In the genomic region with DNA sequence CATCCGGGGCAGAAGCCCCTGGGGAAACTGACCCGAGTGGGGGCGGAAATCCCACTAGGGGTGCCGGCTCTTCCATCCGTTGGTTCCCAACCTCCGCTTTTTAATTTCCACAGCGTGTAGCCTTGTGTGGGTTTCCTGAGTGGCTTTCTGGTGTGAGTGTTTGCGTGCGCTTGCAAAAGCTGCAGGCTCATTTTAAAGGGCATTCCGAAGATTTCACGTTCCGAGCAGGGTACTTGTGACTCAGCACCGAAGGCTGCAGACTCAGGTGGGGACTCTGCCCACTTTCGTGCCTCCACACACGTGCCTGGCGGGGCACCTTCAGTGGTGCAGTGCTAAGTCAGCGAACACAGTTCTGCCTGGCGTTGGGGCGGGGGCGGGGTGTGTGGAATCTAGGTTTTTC, we compare ENCODE assay signal across 8 mouse cellular contexts. TPM values are rescaled to one million over a fixed set of nuclear protein-coding genes. Genes with fewer than 3 reads are reported as not detected.
DNase-seq lines count a peak whose midpoint lies in the region; ATAC-seq lines count a peak whose summit lies in the region.

No protein-coding gene starts in this region.

- peak overlapping the region; percentile 80 for H3K9ac ChIP-seq in heart, embryonic 13.5 days
- no peak overlapping the region for H3K9ac ChIP-seq in midbrain, embryonic 15.5 days

- peak overlapping the region; percentile 77; the same call in 1 of the 2 replicates for H3K27ac ChIP-seq in heart, embryonic 13.5 days (replicated peaks)
- no peak overlapping the region for H3K27ac ChIP-seq in midbrain, embryonic 15.5 days

- no peaks in the 10 kb centered on the region for H3K36me3 ChIP-seq in heart, embryonic 13.5 days
- no peaks in the 10 kb centered on the region for H3K36me3 ChIP-seq in midbrain, embryonic 15.5 days (replicated peaks)

- peaks cover 81% of the 10 kb centered on the region for H3K27me3 ChIP-seq in heart, embryonic 13.5 days (replicated peaks)
- peaks cover 44% of the 10 kb centered on the region for H3K27me3 ChIP-seq in midbrain, embryonic 15.5 days (replicated peaks)

- peaks cover 33% of the 10 kb centered on the region for H3K4me1 ChIP-seq in heart, embryonic 13.5 days
- H3K4me1 ChIP-seq in midbrain, embryonic 15.5 days = peaks cover 51% of the 10 kb centered on the region

- no peak for ATAC-seq in heart, embryonic 13.5 days (ENCODE audit: extremely low read depth, insufficient number of reproducible peaks, low FRiP score, low TSS enrichment)
- ATAC-seq in midbrain, embryonic 15.5 days (replicated peaks) = no peak

- WGBS in heart, embryonic 13.5 days = under 1% methylated on average over 20 of the region's 20 CpGs
- 1% methylated on average over 20 of the region's 20 CpGs for WGBS in midbrain, embryonic 15.5 days

- peak; percentile 7 to 9 for DNase-seq in lung, adult 18-20 months
- no peak for DNase-seq in lung, postnatal 36 days
- DNase-seq in cerebellum, adult 9-11 months = peak; percentile 57
- peak; percentile 48 for DNase-seq in kidney, postnatal 10 days
- DNase-seq in c-Kit-positive CD71-positive TER-119-positive erythroid progenitor cells, embryonic 14.5 days (ENCODE audit: low spot score) = no peak
- DNase-seq in Muller cell, postnatal 12 days (ENCODE audit: inconsistent ontology term) = no peak

- no peaks in the 10 kb centered on the region for H3K9me3 ChIP-seq in heart, embryonic 13.5 days
- no peaks in the 10 kb centered on the region for H3K9me3 ChIP-seq in midbrain, embryonic 15.5 days

- H3K4me3 ChIP-seq in heart, embryonic 13.5 days = peak overlapping the region; percentile 67
- H3K4me3 ChIP-seq in midbrain, embryonic 15.5 days = peak overlapping the region; percentile 84

- peak overlapping the region; percentile 95 for H3K4me2 ChIP-seq in heart, embryonic 13.5 days
- H3K4me2 ChIP-seq in midbrain, embryonic 15.5 days = peak overlapping the region; percentile 97

RNA-seq across cellular contexts. Expression of gene Fgf9, which starts 3.6 kb away (rescaled TPM):
- 7.6 and 9.2 TPM in 2 replicates for polyA plus RNA-seq in heart, embryonic 13.5 days (2015; fragmentation: Nextera tagmentation; extraction: Ambion mirVana)
- polyA plus RNA-seq in midbrain, embryonic 15.5 days (2015; fragmentation: Nextera tagmentation; extraction: Ambion mirVana) = 20.8 and 21.0 TPM in 2 replicates

Comparison
In these comparisons a context has a peak if more than half of its experiments do, and no peak if none do; other contexts are left out.
1. DNase-seq: peak in lung, adult 18-20 months (2 of 2), cerebellum, adult 9-11 months (single experiment) and kidney, postnatal 10 days (single experiment); none in lung, postnatal 36 days (single experiment), c-Kit-positive CD71-positive TER-119-positive erythroid progenitor cells, embryonic 14.5 days (single experiment) and Muller cell, postnatal 12 days (single experiment).